Mouse (Mus musculus) activated CD4-positive, CD25-positive, alpha-beta regulatory T cell (primary cell): ENCODE results near the gene Gm11939. TPM values are rescaled to one million over a fixed set of nuclear protein-coding genes. Genes with fewer than 3 reads are reported as not detected.

Experiments used
- polyA plus RNA-seq, 2 experiments: library from polyadenylated mRNA; unstranded; fragments of 100-300 nt; shearing (Covaris generic); gene quantifications; one replicate each; pipeline ENCODE4 v1.2.1; 2017

The Gm11939 gene
- polyA plus RNA-seq, result 1 to 10 TPM in 1 of 2 experiments, not detected in 1; 1.1 TPM

DNA sequence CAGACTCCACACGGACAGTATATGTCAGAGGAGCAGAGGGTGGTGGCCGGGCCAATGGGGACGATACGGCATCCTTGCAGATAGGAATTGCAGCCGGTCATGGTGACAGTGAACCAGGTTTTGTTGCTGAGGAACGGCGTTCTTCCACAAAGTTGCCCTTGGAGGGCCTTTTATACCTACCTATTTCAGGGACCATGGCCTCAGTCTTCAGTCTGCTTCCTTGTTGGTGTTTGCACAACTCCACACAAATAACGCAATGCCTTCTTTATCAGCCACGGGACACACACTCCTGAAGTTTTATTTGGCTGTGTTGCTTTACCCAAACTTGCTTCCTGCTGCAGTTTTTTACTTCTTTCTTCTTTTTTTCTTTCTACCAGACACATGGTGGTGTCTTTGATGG is at the start of gene Gm11939:
Gm11939 (minus strand) TSS at position 101 of the 400 bp plus-strand sequence.

DNA sequence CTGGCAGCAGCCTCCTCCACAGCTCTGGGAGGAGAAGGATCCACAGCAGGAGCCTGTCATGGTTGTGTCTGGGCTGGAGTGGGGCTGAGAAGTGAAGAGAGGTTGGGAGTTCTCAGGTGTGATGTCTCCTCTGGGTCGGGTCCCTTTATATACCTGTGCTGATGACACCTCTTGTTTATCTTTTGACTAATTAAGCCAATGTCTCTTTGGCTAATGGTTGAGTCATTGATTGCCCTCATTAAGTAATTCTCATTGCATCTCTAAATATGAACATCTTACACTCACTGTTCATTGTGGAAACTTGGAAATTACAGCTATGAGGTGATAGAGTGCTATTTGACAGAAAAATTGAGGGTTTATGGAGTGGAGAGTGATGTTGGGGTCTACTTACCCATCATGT is 43.9 kb upstream of the Gm11939 start, which contains the start of gene Gm11938:
Gm11938 (minus strand) TSS at position 101 of the 400 bp plus-strand sequence.

DNA sequence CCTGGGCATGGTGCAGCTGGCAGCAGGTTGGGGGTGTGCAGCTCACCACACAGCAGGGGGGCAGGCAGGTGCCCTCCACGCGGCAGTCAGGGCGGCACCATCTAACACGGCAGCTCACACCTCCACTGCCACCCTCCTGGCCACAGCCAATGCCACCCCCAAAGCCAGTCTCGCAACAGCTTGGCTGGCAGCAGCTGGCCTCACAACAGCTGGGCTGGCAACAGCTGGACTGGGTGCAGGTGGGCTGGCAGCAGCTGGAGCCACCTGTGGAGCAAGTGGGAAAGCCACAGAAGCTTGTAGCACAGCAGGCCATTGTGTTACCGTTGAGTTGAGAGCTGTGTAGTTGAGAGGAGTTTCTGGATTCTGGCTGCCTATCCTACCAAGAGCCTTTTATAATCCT is 38.5 kb upstream of the Gm11939 start, which contains the start of gene Krtap9-3:
Krtap9-3 (minus strand) TSS at position 364 of the 400 bp plus-strand sequence.

DNA sequence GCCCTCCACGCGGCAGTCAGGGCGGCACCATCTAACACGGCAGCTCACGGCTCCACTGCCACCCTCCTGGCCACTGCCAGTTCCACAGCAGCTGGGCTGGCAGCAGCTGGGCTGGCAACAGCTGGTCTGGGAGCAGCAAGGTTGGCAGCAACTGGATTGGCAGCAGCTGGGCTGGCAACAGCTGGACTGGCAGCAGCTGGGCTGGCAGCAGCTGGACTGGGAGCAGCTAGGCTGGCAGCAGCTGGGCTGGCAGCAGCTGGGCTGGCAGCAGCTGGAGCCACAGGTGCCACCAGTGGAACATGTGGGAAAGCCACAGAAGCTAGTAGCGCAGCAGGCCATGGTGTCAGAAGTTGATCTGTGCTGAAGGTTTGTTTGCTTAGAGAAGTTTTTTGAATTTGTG is 31.7 kb upstream of the Gm11939 start, which contains the start of gene Krtap1-3:
Krtap1-3 (minus strand) TSS at position 359 of the 400 bp plus-strand sequence.

DNA sequence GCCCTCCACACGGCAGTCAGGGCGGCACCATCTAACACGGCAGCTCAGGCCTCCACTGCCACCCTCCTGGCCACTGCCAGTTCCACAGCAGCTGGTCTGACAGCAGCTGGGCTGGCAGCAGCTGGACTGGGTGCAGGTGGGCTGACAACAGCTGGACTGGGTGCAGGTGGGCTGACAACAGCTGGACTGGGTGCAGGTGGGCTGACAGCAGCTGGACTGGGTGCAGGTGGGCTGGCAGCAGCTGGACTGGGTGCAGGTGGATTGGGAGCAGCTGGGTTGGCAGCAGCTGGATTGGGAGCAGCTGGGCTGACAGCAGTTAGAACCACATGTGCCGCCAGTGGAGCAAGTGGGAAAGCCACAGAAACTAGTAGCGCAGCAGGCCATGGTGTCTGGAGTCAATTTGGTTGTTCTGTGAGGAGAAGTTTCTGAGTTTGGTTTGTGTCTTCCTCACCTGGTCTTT is 24.0 kb upstream of the Gm11939 start, which contains the start of gene Krtap1-4:
Krtap1-4 (minus strand) TSS at position 410 of the 460 bp plus-strand sequence.

DNA sequence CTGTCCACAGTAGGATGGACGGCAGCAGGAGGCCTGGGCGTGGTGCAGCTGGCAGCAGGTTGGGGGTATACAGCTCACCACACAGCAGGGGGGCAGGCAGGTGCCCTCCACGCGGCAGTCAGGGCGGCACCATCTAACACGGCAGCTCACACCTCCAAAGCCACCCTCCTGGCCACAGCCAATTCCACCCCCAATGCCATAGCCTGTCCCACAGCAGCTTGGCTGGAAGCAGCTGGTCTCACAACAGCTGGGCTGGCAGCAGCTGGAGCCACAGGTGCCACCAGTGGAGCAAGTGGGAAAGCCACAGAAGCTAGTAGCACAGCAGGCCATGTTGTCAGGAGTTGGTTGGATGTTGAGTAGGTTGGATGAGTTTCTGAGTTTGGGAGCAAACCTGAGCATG is 21.4 kb upstream of the Gm11939 start, which contains the start of gene Krtap1-5:
Krtap1-5 (minus strand) TSS at position 381 of the 400 bp plus-strand sequence.

DNA sequence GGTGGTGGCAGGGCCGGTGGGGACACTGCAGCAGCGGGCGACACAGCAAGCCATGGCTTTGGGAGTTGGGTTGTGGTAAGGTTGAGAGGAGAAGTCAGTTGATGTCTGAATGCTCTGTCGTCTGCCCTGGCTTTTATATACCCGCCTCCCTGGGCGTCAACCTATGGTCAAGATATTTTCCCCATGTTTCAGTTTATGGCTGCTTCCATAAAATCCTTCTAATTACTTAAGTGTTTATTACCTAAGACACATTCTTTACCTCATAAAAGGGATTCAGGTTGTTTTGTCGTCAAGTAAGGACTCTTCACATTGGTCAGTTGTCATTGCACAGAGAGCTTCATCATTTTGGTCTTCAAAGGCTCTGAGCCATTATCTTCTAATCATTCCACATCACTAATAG is 7.3 kb upstream of the Gm11939 start, which contains the start of gene Krtap3-1:
Krtap3-1 (minus strand) TSS at position 101 of the 400 bp plus-strand sequence.

DNA sequence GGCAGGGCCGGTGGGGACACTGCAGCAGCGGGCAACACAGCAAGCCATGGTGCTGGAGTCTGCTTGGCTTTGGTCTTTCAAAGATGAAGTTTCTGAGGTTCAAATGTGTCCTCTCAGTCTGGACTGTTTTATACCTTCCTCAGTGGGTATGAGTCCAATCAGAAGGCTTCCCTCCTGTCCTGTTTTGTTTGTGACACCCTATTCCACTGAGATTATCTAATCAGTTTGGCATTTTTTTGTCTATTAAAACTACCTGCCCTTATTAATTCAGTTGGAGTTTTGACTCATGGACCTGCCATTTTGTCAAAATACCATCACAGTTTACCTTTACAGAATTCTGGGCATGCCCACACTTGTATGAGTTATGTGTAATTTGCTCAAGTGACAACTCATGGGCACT is 2.5 kb downstream of the Gm11939 start, which contains the start of gene Krtap3-2:
Krtap3-2 (minus strand) TSS at position 101 of the 400 bp plus-strand sequence.

DNA sequence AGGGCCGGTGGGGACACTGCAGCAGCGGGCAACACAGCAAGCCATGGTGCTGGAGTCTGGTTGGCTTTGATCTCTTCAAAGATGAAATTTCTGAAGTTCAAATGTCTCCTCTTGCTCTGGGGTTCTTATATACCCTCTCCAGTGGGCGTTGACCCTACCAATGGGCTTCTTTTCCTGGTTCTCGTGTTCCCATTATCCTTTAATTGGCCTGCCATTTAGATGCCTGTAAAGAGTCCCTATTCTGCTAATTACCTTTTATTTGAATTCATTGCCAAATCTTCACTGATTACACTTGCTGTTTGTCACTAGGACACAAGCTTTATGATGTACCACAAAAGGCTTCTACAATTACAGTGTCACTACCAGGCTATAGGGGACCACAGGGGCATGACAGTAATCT is 8.5 kb downstream of the Gm11939 start, which contains the start of gene Krtap3-3:
Krtap3-3 (minus strand) TSS at position 101 of the 400 bp plus-strand sequence.

DNA sequence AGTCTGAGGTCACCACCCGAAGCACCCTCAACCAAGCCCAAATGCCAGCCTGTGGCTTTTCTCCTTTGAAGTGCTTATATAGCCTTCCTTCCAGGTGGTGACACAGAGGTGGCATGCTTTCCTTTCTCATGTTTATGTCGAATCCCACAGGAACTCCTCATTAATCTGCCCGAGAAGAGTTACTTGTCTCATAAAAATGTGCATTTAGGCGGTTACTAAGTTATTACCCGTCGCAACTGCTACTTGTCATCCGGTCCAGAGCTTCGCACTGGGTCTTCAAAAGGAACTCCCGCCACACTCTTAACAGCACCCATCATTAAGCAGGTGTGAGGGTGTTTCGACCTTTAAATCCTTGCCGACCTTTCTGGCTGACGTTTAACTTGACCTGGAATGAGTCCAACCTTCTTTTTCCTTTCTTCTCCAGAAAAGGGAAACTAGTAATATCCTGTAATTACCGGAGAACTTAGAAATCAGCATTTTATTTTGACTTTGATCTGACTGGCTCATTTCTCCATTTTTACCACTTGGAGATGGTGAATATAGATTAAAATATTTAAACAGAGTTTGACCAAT is 37.9 kb downstream of the Gm11939 start, which contains the start of gene Krt39:
Krt39 (minus strand) TSS at position 51 of the 573 bp plus-strand sequence.

Other genes with a start within 250 kb of the Gm11939 start
- under 1 TPM in 1 of 2 experiments, not detected in 1; 0.17 TPM for gene Krt25, start 236.5 kb downstream of the Gm11939 start, polyA plus RNA-seq
- under 1 TPM in 1 of 2 experiments, not detected in 1; 0.23 TPM for gene Krt26, start 221.5 kb downstream of the Gm11939 start, polyA plus RNA-seq
- gene Krt27, start 208.4 kb downstream of the Gm11939 start, polyA plus RNA-seq, result not detected
- not detected for gene Krt28, start 184.6 kb downstream of the Gm11939 start, polyA plus RNA-seq
- gene Krt10, start 170.1 kb downstream of the Gm11939 start, polyA plus RNA-seq, result 1 to 10 TPM; 8.0 to 9.9 TPM
- under 1 TPM in 1 of 2 experiments, not detected in 1; 0.11 TPM for gene Krt12, start 137.2 kb downstream of the Gm11939 start, polyA plus RNA-seq
- gene Krt20, start 121.3 kb downstream of the Gm11939 start, polyA plus RNA-seq, result not detected
- not detected for gene Krt23, start 66.3 kb downstream of the Gm11939 start, polyA plus RNA-seq
- under 1 TPM in 1 of 2 experiments, not detected in 1; 0.36 TPM for gene Krt39, start 38.1 kb downstream of the Gm11939 start, polyA plus RNA-seq
- gene Krt40, start 16.3 kb downstream of the Gm11939 start, polyA plus RNA-seq, result under 1 TPM in 1 of 2 experiments, not detected in 1; 0.38 TPM
- not detected for gene Krtap3-3, start 8.6 kb downstream of the Gm11939 start, polyA plus RNA-seq
- not detected for gene Krtap3-2, start 2.6 kb downstream of the Gm11939 start, polyA plus RNA-seq
- gene Krtap3-1, start 7.2 kb upstream of the Gm11939 start, polyA plus RNA-seq, result not detected
- gene Krtap1-5, start 21.6 kb upstream of the Gm11939 start, polyA plus RNA-seq, result not detected
- not detected for gene Krtap1-4, start 24.2 kb upstream of the Gm11939 start, polyA plus RNA-seq
- under 1 TPM in 1 of 2 experiments, not detected in 1; 0.27 TPM for gene Krtap1-3, start 31.9 kb upstream of the Gm11939 start, polyA plus RNA-seq
- gene Krtap9-3, start 38.6 kb upstream of the Gm11939 start, polyA plus RNA-seq, result not detected
- not detected for gene Gm11938, start 43.8 kb upstream of the Gm11939 start, polyA plus RNA-seq
- gene Gm11937, start 50.7 kb upstream of the Gm11939 start, polyA plus RNA-seq, result not detected
- not detected for gene Krtap2-4, start 55.4 kb upstream of the Gm11939 start, polyA plus RNA-seq
- not detected for gene Gm11562, start 61.0 kb upstream of the Gm11939 start, polyA plus RNA-seq
- gene Krtap4-1, start 68.8 kb upstream of the Gm11939 start, polyA plus RNA-seq, result not detected
- gene Krtap4-2, start 75.6 kb upstream of the Gm11939 start, polyA plus RNA-seq, result not detected
- not detected for gene Krtap4-7, start 84.6 kb upstream of the Gm11939 start, polyA plus RNA-seq
- not detected for gene Gm11555, start 90.8 kb upstream of the Gm11939 start, polyA plus RNA-seq
- not detected for gene Gm11563, start 99.5 kb upstream of the Gm11939 start, polyA plus RNA-seq
- gene Krtap4-6, start 106.5 kb upstream of the Gm11939 start, polyA plus RNA-seq, result not detected
- gene Gm14190, start 131.3 kb upstream of the Gm11939 start, polyA plus RNA-seq, result not detected
- gene Gm14180, start 174.8 kb upstream of the Gm11939 start, polyA plus RNA-seq, result not detected
- gene Gm11595, start 213.4 kb upstream of the Gm11939 start, polyA plus RNA-seq, result under 1 TPM in 1 of 2 experiments, not detected in 1; 0.32 TPM
- not detected for gene Krtap4-8, start 221.2 kb upstream of the Gm11939 start, polyA plus RNA-seq
- not detected for gene Krtap4-9, start 225.7 kb upstream of the Gm11939 start, polyA plus RNA-seq
- not detected for gene Gm11596, start 234.0 kb upstream of the Gm11939 start, polyA plus RNA-seq
- gene Gm11569, start 239.5 kb upstream of the Gm11939 start, polyA plus RNA-seq, result not detected
- not detected for gene Gm11554, start 245.0 kb upstream of the Gm11939 start, polyA plus RNA-seq